Mouse (Mus musculus): ENCODE measurements around the gene Tmc3.

Gene Tmc3

GRCm38 (mm10) chr7:83571901-83572300, 12.8 kb upstream of the Tmc3 start:
- POLR2A ChIA-PET: interaction anchor here in 2 of 4 experiments (0.7 to 1.5 kb wide), 3 partner anchors 60 to 313 kb away, joined by 3 to 5 read pairs (median 3); partner anchors contain the start of genes Mesd (in 1 of the 2), Stard5 (in 1 of the 2) and Tlnrd1 (in 1 of the 2)
- CTCF ChIA-PET: interaction anchor here in 1 of 4 experiments (1.0 kb wide), 1 partner anchor 28 kb away, joined by 5 read pairs; no protein-coding TSS in a partner anchor

- CTCF ChIA-PET: no interaction called here
- POLR2A ChIA-PET: interaction anchor here in 1 of 4 experiments (1.5 kb wide), 1 partner anchor 60 kb away, joined by 5 read pairs; the partner anchor contains the start of gene Stard5
Measured at GRCm38 (mm10) chr7:83572451-83572850, 12.3 kb upstream of the Tmc3 start.

- POLR2A ChIA-PET: no interaction called here
Measured at GRCm38 (mm10) chr7:83580946-83581345, 3.8 kb upstream of the Tmc3 start.

GRCm38 (mm10) chr7:83594056-83594455, 9.3 kb downstream of the Tmc3 start:
- CTCF ChIA-PET: no interaction called here

More at GRCm38 (mm10) chr7:83580946-83581345, 3.8 kb upstream of the Tmc3 start:
- CTCF ChIA-PET: interaction anchor here in 1 of 4 experiments (0.6 kb wide), 1 partner anchor 133 kb away, joined by 4 read pairs; no protein-coding TSS in a partner anchor

GRCm38 (mm10) chr7:83597063-83597462, 12.3 kb downstream of the Tmc3 start:
- ChIA-PET CTCF (no interaction called here), POLR2A (no interaction called here)

More at GRCm38 (mm10) chr7:83594056-83594455, 9.3 kb downstream of the Tmc3 start:
- POLR2A ChIA-PET: no interaction called here

- CTCF ChIA-PET: interaction anchor here in 3 of 4 experiments (0.5 to 1.8 kb wide), 9 partner anchors 9 to 1240 kb away, joined by 3 to 7 read pairs (median 5); partner anchors contain the start of gene Stard5 (in 2 of the 3)
Measured at GRCm38 (mm10) chr7:83598997-83599912, 14.5 kb downstream of the Tmc3 start.

GRCm38 (mm10) chr7:83599913-83600286, 15.2 kb downstream of the Tmc3 start:
- ChIA-PET CTCF (interaction anchor here in 3 of 4 experiments (0.5 to 1.8 kb wide), 8 partner anchors 10 to 1240 kb away, joined by 3 to 7 read pairs (median 5); partner anchors contain the start of gene Stard5 (in 2 of the 3)), POLR2A (interaction anchor here in 3 of 4 experiments (0.8 to 1.9 kb wide), 4 partner anchors 10 to 36 kb away, joined by 3 to 6 read pairs (median 4); no protein-coding TSS in a partner anchor)

More at GRCm38 (mm10) chr7:83598997-83599912, 14.5 kb downstream of the Tmc3 start:
- POLR2A ChIA-PET: interaction anchor here in 3 of 4 experiments (0.7 to 1.9 kb wide), 5 partner anchors 9 to 36 kb away, joined by 3 to 6 read pairs (median 3); no protein-coding TSS in a partner anchor

- POLR2A ChIA-PET: no interaction called here
- CTCF ChIA-PET: interaction anchor here in 1 of 4 experiments (0.5 kb wide), 1 partner anchor 109 kb away, joined by 3 read pairs; no protein-coding TSS in a partner anchor
Measured at GRCm38 (mm10) chr7:83604180-83604944, 19.6 kb downstream of the Tmc3 start.

- POLR2A ChIA-PET: no interaction called here
- CTCF ChIA-PET: no interaction called here
Measured at GRCm38 (mm10) chr7:83606796-83607195, 22.1 kb downstream of the Tmc3 start.

GRCm38 (mm10) chr7:83609891-83610290, 25.2 kb downstream of the Tmc3 start:
- ChIA-PET CTCF (interaction anchor here in 1 of 4 experiments (1.2 kb wide), 1 partner anchor 50 kb away, joined by 3 read pairs; no protein-coding TSS in a partner anchor), POLR2A (no interaction called here)

GRCm38 (mm10) chr7:83611886-83612285, 27.2 kb downstream of the Tmc3 start:
- CTCF ChIA-PET: no interaction called here
- POLR2A ChIA-PET: interaction anchor here in 1 of 4 experiments (0.5 kb wide), 1 partner anchor 198 kb away, joined by 3 read pairs; no protein-coding TSS in a partner anchor

GRCm38 (mm10) chr7:83615272-83615671, 30.5 kb downstream of the Tmc3 start:
- CTCF ChIA-PET: no interaction called here
- POLR2A ChIA-PET: no interaction called here

GRCm38 (mm10) chr7:83615815-83616214, 31.1 kb downstream of the Tmc3 start:
- POLR2A ChIA-PET: interaction anchor here in 2 of 4 experiments (1.2 to 1.4 kb wide), 3 partner anchors 16 to 17 kb away, joined by 3 to 5 read pairs (median 4); partner anchors contain the start of gene Stard5 (in 2 of the 2)
- CTCF ChIA-PET: no interaction called here

- ChIA-PET POLR2A (interaction anchor here in 2 of 4 experiments (1.2 to 1.4 kb wide), 3 partner anchors 15 to 17 kb away, joined by 3 to 5 read pairs (median 4); partner anchors contain the start of gene Stard5 (in 2 of the 2)), CTCF (no interaction called here)
Measured at GRCm38 (mm10) chr7:83616268-83616667, 31.5 kb downstream of the Tmc3 start.

- CTCF ChIA-PET: interaction anchor here in 1 of 4 experiments (0.6 kb wide), 1 partner anchor 11 kb away, joined by 7 read pairs; no protein-coding TSS in a partner anchor
- POLR2A ChIA-PET: interaction anchor here in 2 of 4 experiments (1.3 to 2.4 kb wide), 3 partner anchors 13 to 266 kb away, joined by 3 to 12 read pairs (median 4); partner anchors contain the start of genes Mesd (in 1 of the 2), Stard5 (in 1 of the 2) and Tlnrd1 (in 1 of the 2)
Measured at GRCm38 (mm10) chr7:83618709-83619108, 34.0 kb downstream of the Tmc3 start.

GRCm38 (mm10) chr7:83622582-83622981, 37.9 kb downstream of the Tmc3 start:
- ChIA-PET POLR2A (interaction anchor here in 1 of 4 experiments (0.9 kb wide), 1 partner anchor 9 kb away, joined by 3 read pairs; the partner anchor contains the start of gene Stard5), CTCF (no interaction called here)

- ChIA-PET POLR2A (no interaction called here), CTCF (no interaction called here)
Measured at GRCm38 (mm10) chr7:83624065-83624464, 39.3 kb downstream of the Tmc3 start.

GRCm38 (mm10) chr7:83626557-83627257, 42.0 kb downstream of the Tmc3 start:
- ChIA-PET CTCF (no interaction called here), POLR2A (interaction anchor here in 1 of 4 experiments (0.6 kb wide), 1 partner anchor 15 kb away, joined by 3 read pairs; no protein-coding TSS in a partner anchor)
